Mouse (Mus musculus): ENCODE results near the gene Atp1b2.

The Atp1b2 gene

DNA sequence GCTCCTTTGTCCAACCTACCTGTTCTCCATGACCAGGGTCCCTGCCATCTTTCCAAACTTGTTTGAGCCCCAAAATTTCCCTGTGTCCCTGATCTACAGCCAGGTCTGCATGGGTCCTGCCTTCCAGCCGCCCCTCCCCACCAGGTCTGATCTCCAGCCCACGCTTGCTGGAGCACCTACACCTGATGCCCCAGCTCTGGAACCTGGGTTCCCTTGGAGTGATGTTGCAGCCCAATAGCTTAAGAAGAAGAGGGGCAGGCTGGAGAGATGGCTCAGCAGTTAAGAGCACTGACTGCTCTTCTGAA, 701 bp upstream of the Atp1b2 start:
- DNase-seq: no peak

- peak; percentile 16 for DNase-seq
Measured at GRCm38 (mm10) chr11:69604795-69605664, 712 bp downstream of the Atp1b2 start.

- no peak for DNase-seq
Measured at GRCm38 (mm10) chr11:69604347-69604746, 1.4 kb downstream of the Atp1b2 start.

DNA sequence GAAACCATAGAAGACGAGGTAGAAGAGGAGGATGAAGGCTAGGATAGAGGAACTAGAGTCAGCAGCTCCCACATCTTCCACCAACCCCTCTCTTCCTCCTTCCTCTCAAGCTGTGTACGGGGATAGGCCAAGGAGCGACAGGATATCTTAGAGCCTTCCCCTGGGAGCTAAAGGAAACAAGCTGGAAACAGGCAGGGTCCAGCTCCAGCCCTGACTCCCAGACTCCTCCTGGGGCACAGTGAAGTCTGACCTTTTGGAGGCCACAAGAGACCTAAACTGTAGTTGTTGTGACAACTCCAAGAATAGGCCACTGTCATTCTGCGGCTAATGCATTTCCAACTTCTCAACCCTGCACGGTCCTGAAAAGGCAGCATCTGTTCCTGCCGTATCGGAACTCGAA, 2.2 kb downstream of the Atp1b2 start:
- no peak for DNase-seq

GRCm38 (mm10) chr11:69601768-69602167, 4.0 kb downstream of the Atp1b2 start:
- DNase-seq: no peak

GRCm38 (mm10) chr11:69600098-69600497, 5.6 kb downstream of the Atp1b2 start:
- DNase-seq: no peak

DNA sequence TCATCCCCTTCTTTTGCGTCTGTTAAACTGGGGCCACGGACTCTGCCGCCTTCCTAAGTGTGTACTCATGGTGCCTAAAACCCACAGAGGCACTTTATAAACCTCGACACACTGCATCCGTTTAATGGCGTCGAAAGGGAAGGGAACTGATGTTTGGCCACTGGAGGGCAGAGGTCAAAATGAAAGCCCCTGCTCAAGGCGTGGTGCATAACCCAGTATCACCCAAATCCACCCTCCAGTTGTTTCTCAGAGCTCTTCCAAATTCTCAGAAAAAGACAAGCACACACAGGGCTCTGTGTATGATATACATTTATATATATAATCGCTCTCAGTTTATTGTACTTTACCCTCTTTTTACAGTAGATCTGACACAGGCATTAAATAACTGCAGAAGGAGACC, 6.3 kb downstream of the Atp1b2 start:
- no peak for DNase-seq

- no peak for DNase-seq
Measured at GRCm38 (mm10) chr11:69594853-69595252, 10.9 kb downstream of the Atp1b2 start.

- DNase-seq: no peak
Measured at GRCm38 (mm10) chr11:69592799-69593198, 12.9 kb downstream of the Atp1b2 start.

- DNase-seq: no peak
Measured at GRCm38 (mm10) chr11:69591899-69592637, 13.7 kb downstream of the Atp1b2 start.

- no peak for DNase-seq
Measured at GRCm38 (mm10) chr11:69591424-69591823, 14.3 kb downstream of the Atp1b2 start.

DNA sequence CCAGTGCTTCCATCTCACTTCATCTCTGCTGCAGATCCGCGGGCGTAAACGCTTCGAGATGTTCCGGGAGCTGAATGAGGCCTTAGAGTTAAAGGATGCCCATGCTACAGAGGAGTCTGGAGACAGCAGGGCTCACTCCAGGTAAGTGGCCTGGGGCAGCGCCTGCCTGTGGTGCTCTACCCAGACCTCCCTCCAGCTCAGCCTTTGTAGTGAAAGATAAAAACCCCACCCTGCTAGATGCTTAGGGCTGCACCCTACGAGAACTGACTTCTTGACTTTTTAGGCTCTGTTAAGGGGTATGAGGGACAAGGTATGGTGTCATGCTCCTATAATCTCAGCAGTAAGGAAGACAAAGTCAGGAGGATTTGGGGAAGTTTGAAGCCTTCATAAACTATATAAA, 15.1 kb downstream of the Atp1b2 start:
- DNase-seq: no peak

DNA sequence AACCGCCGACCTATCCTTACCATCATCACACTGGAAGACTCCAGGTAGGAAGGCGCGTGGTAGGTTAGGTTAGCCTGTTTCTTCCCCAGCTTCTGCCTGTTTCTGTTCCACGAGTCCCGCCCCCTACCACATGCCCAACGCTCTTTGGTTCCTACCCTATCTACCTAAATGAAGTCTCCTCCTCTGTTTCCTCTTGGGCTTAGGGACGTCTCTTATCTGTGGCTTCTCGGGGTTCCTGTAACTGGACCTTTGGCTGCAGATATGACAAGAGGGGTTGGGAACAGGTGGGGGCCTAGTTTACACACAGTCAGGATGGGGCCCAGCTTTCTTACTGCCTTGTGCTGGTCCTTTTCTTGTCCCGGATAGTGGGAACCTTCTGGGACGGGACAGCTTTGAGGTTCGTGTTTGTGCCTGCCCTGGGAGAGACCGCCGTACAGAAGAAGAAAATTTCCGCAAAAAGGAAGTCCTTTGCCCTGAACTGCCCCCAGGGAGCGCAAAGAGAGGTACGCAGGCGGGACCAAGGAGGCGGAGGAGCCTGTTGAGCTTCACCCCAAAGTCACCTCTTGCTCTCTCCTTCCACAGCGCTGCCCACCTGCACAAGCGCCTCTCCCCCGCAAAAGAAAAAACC, 16.4 kb downstream of the Atp1b2 start:
- no peak for DNase-seq

- no peak for DNase-seq
Measured at GRCm38 (mm10) chr11:69585718-69586325, 19.9 kb downstream of the Atp1b2 start.

DNA sequence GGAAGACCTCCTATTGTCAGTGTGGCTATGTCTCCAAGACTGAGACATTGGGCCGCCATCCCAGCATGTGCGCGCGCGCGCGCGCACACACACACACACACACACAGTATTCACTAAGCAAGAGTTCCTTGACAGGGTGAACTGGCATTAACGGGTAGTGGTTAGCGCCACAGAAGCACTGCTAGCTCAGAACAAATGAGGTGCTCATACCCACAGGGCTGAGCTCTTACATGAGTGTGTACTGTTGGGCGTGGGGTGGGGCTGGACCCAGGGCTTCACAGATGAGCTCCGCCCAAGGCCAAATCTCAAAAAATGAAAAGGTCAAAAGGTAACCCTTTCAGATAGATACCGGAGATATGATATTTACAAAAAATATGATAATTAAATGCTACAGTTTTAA, 20.8 kb downstream of the Atp1b2 start:
- DNase-seq: no peak

DNA sequence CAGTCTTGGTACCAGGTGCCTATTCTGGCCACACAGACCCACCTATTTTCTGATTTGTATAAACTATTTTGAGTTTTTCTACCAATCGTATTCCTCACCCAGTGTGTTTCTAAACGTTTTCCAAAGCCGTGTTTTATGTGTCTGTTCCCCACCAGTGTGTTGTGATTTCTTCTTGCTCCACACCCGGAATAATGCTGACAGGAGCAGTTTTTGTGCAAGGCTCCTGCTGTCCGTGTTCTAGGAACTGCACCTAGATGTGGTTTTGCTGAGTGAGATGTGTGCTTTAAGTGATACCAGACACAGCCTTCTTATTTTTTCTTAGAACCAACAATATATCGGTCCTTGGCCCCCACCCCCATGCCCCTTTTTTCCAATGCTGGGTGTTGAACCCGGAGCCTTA, 21.7 kb downstream of the Atp1b2 start:
- no peak for DNase-seq

- DNase-seq: no peak
Measured at GRCm38 (mm10) chr11:69582230-69582805, 23.4 kb downstream of the Atp1b2 start.

DNA sequence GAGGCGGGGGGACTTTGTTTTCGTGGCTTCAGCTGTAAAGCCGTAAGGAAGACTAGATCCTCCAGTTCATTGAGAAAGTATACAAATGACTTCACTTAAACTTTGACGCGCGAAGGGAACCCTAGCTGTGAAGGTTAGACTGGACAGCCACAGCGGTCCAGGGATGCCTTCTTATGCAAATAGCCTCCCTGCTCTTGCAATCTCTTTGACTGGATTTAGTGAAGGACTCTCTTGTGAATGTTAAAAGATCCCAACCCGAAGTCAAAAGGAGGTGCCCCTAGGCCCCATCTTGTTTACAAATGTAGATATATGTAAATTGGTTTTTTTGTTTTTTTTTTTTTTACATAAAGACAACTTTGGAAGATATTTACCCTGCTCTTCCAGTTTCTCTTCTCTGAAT, 23.9 kb downstream of the Atp1b2 start:
- no peak for DNase-seq

DNA sequence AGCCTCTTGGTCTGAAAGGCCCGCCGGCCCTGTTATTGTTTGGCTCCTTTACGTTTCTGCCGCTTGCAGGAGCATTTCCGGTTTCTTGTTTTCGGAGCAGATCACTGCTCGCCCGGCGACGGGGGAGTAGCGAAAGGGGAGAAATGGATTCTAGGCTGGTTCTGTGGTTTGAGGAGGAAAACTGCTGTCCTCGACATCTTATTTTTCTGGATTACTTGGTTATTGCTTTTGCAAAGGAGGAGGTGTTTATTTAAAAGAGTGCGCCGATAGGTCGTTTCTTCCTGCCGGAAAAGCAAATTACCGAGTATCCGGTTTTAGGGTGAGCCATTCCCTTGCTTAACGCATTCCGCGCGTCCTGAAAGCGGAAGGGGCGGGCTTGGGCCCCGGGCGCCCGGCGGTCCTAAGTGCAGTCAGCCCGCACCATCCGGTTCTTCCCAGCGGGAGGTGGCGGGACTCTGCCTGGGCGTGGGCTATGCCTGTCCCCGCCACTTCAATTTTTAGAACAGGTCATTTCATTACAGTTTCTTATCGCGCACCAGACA, 24.5 kb downstream of the Atp1b2 start:
- DNase-seq: peak; percentile 90

GRCm38 (mm10) chr11:69580572-69581146, 25.1 kb downstream of the Atp1b2 start:
- no peak for DNase-seq

DNA sequence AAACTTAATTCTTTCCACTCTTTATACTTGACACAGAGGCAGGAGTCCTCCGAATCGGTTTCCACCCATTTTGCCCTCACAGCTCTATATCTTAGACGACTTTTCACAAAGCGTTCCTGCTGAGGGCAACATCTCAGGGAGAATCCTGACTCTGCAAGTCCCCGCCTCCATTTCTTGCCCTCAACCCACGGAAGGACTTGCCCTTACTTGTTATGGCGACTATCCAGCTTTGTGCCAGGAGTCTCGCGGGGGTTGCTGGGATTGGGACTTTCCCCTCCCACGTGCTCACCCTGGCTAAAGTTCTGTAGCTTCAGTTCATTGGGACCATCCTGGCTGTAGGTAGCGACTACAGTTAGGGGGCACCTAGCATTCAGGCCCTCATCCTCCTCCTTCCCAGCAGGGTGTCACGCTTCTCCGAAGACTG, 25.6 kb downstream of the Atp1b2 start, which contains the start of the genes Wrap53 and Trp53:
Wrap53 (minus strand) TSS at position 165 of the 424 bp plus-strand sequence.
Trp53 (plus strand) TSS at position 269 of the 424 bp plus-strand sequence.
- DNase-seq: peak; percentile 90
